Mouse (Mus musculus) hindbrain, embryonic 16.5 days (tissue): ENCODE measurements around the gene 4930523C07Rik. TPM values are rescaled to one million over a fixed set of nuclear protein-coding genes. Genes with fewer than 3 reads are reported as not detected.

Experiments used
- ATAC-seq: fragments of 200-750 bp; cut with Nextera tagmentation; 2 replicates; pipeline ENCODE4 v1.8.0; 2017; ENCODE audit warnings: moderate TSS enrichment, moderate library complexity
- H3K27ac ChIP-seq: fragments of 300-500 bp; sonication (generic); 2 replicates; pipeline ENCODE4 v1.5.1; 2014; ENCODE audit warnings: low read depth, mild to moderate bottlenecking, control low read depth, low read length, moderate library complexity
- H3K27me3 ChIP-seq: fragments of 300-500 bp; sonication (generic); replicated peaks from 2 replicates; pipeline ENCODE4 v1.6.1; 2014; ENCODE audit warnings: low read length; ENCODE audit not compliant: control insufficient read depth, insufficient read depth
- H3K36me3 ChIP-seq: fragments of 300-500 bp; sonication (generic); 2 replicates; pipeline ENCODE4 v1.6.1; 2014; ENCODE audit warnings: mild to moderate bottlenecking, low read length, moderate library complexity, mixed read lengths; ENCODE audit not compliant: control insufficient read depth, insufficient read depth
- H3K4me1 ChIP-seq: fragments of 300-500 bp; sonication (generic); 2 replicates; pipeline ENCODE4 v1.6.1; 2014; ENCODE audit warnings: low read depth, low read length; ENCODE audit not compliant: control insufficient read depth, insufficient read depth
- H3K4me2 ChIP-seq: fragments of 300-500 bp; sonication (generic); 2 replicates; pipeline ENCODE4 v1.6.1; 2014; ENCODE audit warnings: mild to moderate bottlenecking, low read length, control low read depth, moderate library complexity
- H3K4me3 ChIP-seq: fragments of 300-500 bp; sonication (generic); 2 replicates; pipeline ENCODE4 v1.5.1; 2014; ENCODE audit warnings: mild to moderate bottlenecking, low read length, control low read depth, moderate library complexity
- H3K9ac ChIP-seq: fragments of 300-500 bp; sonication (generic); 2 replicates; pipeline ENCODE4 v1.6.1; 2014; ENCODE audit warnings: low read depth, mild to moderate bottlenecking, control low read depth, low read length, moderate library complexity
- H3K9me3 ChIP-seq: fragments of 300-500 bp; sonication (generic); 2 replicates; pipeline ENCODE4 v1.6.1; 2014; ENCODE audit warnings: mild to moderate bottlenecking, low read length, moderate library complexity; ENCODE audit not compliant: control insufficient read depth
- WGBS: fragments of 180-500 bp; shearing (Covaris S2); extraction: QIAGEN DNeasy Blood & Tissue Kit; methylation state at CpG from one replicate; pipeline ENCODE4 v1.1.7; 2014; 5-methylcytosine and 5-hydroxymethylcytosine counted together
- polyA plus RNA-seq: library from polyadenylated mRNA; unstranded; fragments of >200 nt; fragmentation: Nextera tagmentation; extraction: Ambion mirVana; gene quantifications from 2 replicates; pipeline ENCODE4 v1.2.1, GENCODE M21; 2015

4930523C07Rik gene
- 3.3 and 4.2 TPM in 2 replicates for polyA plus RNA-seq

GRCm38 (mm10) chr1:160044237-160045021 is at the start of gene 4930523C07Rik:
Gene 4930523C07Rik, plus strand, starts transcription at chr1:160044382.
- Histone ChIP-seq H3K27me3 (no peaks in the 10 kb centered on the region), H3K9me3 (no peaks in the 10 kb centered on the region), H3K36me3 (no peaks in the 10 kb centered on the region), H3K4me1 (peaks cover 4% of the 10 kb centered on the region), H3K4me3 (peak within 1 kb of the TSS; percentile 40), H3K4me2 (peak within 1 kb of the TSS; percentile 62), H3K27ac (no peak within 1 kb of the TSS), H3K9ac (peak within 1 kb of the TSS; percentile 50)
- 3% methylated on average over 33 of the region's 33 CpGs for WGBS
- ATAC-seq = peak; percentile 50

DNA sequence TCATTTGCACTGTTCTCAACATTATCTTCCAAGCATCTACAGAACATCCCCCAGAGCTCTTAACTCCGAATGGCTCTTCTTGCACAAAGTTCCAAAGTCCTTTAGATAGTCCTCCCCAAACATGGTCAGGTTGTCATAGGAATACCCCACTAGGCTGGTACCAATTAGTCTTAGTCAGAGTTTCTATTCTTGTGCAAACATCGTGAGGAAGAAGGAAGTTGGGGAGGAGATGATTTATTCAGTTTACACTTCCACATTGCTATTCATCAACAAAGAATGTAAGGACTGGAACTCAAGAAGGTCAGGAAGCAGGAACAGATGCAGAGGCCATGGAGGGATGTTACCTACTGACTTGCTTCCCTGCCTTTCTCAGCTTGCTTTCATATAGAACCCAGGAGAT is 46.9 kb upstream of the 4930523C07Rik start:
- no peaks in the 10 kb centered on the region for H3K36me3 ChIP-seq
- no peak overlapping the region for H3K4me2 ChIP-seq
- no peak overlapping the region for H3K4me3 ChIP-seq
- H3K27ac ChIP-seq = no peak overlapping the region
- no peaks in the 10 kb centered on the region for H3K27me3 ChIP-seq
- ATAC-seq = no peak
- no peaks in the 10 kb centered on the region for H3K9me3 ChIP-seq
- H3K4me1 ChIP-seq = no peaks in the 10 kb centered on the region
- H3K9ac ChIP-seq = no peak overlapping the region
- WGBS = 73% methylated on average over 2 of the region's 2 CpGs

GRCm38 (mm10) chr1:159998349-159998748 is 45.8 kb upstream of the 4930523C07Rik start:
- 95% methylated on average over 1 of the region's 1 CpGs for WGBS
- H3K4me1 ChIP-seq = no peaks in the 10 kb centered on the region
- ATAC-seq = no peak
- no peak overlapping the region for H3K4me2 ChIP-seq
- no peaks in the 10 kb centered on the region for H3K36me3 ChIP-seq
- H3K27ac ChIP-seq = no peak overlapping the region
- H3K4me3 ChIP-seq = no peak overlapping the region
- no peaks in the 10 kb centered on the region for H3K27me3 ChIP-seq
- H3K9me3 ChIP-seq = no peaks in the 10 kb centered on the region
- H3K9ac ChIP-seq = no peak overlapping the region

GRCm38 (mm10) chr1:159999232-159999631 is 45.0 kb upstream of the 4930523C07Rik start:
- Histone ChIP-seq H3K9me3 (no peaks in the 10 kb centered on the region), H3K4me3 (no peak overlapping the region), H3K27me3 (no peaks in the 10 kb centered on the region), H3K36me3 (no peaks in the 10 kb centered on the region), H3K4me2 (no peak overlapping the region), H3K4me1 (no peaks in the 10 kb centered on the region), H3K27ac (no peak overlapping the region), H3K9ac (no peak overlapping the region)
- ATAC-seq = no peak
- WGBS = 83% methylated on average over 3 of the region's 3 CpGs

GRCm38 (mm10) chr1:160005319-160005718 is 38.9 kb upstream of the 4930523C07Rik start:
- Histone ChIP-seq H3K4me3 (no peak overlapping the region), H3K27me3 (no peaks in the 10 kb centered on the region), H3K9me3 (no peaks in the 10 kb centered on the region), H3K36me3 (no peaks in the 10 kb centered on the region), H3K4me2 (no peak overlapping the region), H3K4me1 (no peaks in the 10 kb centered on the region), H3K27ac (no peak overlapping the region), H3K9ac (no peak overlapping the region)
- whole genome bisulfite sequencing = 77% methylated on average over 4 of the region's 4 CpGs
- no peak for ATAC-seq

DNA sequence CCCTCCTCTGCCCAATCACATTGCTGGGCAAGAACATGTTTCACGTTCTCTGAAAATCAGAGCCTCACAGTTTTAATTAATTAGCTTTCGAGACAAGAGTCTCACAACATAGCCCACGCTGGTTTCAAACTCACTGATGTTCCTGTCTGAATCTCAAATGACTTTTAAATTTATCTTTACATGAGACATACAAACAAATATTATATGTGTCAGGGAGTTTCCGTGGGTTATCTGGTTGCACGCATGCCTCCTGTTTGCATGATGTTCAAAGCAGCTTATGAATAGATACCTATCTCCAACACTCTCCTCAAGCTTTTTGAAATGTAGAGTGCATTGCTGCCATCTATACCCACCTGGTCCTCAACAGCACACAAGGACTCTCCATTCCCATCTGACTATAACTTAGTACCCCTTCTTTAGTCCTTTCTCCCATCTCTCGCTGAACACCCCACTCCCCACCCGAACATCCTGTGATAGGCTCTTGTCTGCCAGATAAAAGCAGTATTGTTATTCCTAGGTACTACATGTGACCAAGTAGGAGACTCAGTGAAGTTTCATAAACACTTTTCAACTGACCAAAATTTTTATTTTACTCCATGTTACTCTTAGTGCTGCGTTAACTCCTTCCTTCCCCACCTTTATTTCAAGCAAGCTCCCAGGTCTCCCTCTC is 37.1 kb upstream of the 4930523C07Rik start:
- no peak overlapping the region for H3K4me3 ChIP-seq
- no peak for ATAC-seq
- WGBS = 87% methylated on average over 8 of the region's 8 CpGs
- H3K9me3 ChIP-seq = no peaks in the 10 kb centered on the region
- H3K4me1 ChIP-seq = no peaks in the 10 kb centered on the region
- no peak overlapping the region for H3K4me2 ChIP-seq
- no peak overlapping the region for H3K9ac ChIP-seq
- no peaks in the 10 kb centered on the region for H3K27me3 ChIP-seq
- H3K27ac ChIP-seq = no peak overlapping the region
- H3K36me3 ChIP-seq = no peaks in the 10 kb centered on the region

DNA sequence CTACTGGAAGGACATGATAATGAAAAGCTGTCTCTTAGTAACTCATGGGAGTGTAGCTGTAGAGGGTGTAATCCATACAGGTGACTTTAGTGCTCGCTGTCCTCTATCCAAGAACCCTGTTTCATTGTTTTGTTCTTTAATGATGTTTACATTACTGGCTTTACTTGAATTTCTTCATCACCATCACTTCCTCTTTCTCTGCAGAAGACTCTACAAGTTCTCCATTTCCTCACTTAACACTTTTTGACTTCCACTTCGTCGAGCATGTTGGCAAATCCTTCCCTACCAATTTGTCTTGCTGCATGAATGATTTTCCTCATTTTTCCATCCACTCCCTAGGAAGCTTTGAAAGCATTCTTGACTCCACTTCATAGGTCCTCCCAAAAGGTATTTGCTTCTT is 31.1 kb upstream of the 4930523C07Rik start:
- Histone ChIP-seq H3K4me1 (no peaks in the 10 kb centered on the region), H3K27me3 (no peaks in the 10 kb centered on the region), H3K4me2 (no peak overlapping the region), H3K36me3 (no peaks in the 10 kb centered on the region), H3K9me3 (no peaks in the 10 kb centered on the region), H3K4me3 (no peak overlapping the region), H3K9ac (no peak overlapping the region), H3K27ac (no peak overlapping the region)
- no peak for ATAC-seq
- 90% methylated on average over 3 of the region's 3 CpGs for WGBS

DNA sequence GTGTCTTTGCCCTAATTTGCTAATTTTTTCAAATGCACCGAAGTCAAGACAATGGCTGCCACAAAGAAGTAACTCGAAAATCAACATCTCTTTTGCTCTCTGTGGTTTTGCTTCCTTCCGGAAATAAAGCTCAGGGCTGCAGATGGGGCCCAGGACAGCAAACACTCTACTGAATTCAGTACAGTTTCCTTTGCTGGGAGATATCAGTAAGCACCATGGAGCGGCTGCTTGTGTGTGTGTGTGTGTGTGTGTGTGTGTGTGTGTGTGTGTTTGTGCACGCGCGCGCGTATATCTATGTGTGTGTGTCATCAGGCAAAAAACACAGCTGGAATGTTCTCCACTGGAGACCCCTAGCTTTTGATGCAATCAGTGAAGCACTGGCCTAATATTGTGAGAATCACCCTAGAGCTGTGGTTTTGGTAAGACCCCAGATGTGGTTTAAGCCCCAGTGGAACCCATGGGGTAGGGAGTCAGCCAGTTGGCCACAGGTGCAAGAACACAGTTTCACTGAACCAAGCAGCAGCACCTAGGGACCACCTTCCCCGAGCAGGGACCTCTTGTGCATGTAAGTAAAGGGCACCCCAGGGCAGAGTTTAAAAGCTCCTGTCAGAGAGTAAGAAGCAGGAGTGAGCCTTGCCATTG is 19.7 kb upstream of the 4930523C07Rik start:
- Histone ChIP-seq H3K27me3 (no peaks in the 10 kb centered on the region), H3K9ac (no peak overlapping the region), H3K27ac (no peak overlapping the region), H3K36me3 (no peaks in the 10 kb centered on the region), H3K9me3 (no peaks in the 10 kb centered on the region), H3K4me1 (no peaks in the 10 kb centered on the region), H3K4me3 (no peak overlapping the region), H3K4me2 (no peak overlapping the region)
- no peak for ATAC-seq
- WGBS = 88% methylated on average over 10 of the region's 10 CpGs
